In genomic region chr4:80131623-80132301, GRCm38 (mm10) we compare ENCODE assay signal across 17 mouse cellular contexts.
DNase-seq lines count a peak whose midpoint lies in the region; ATAC-seq and TF ChIP-seq lines count a peak whose summit lies in the region.
"Had no signal": no experiment of that assay in that cellular context is flagged by ENCODE, and none has a peak within 500 bp of the region (broad histone marks: within the 10 kb centered on the region; RNA-seq: fewer than 3 reads in every experiment).

No protein-coding gene starts in this region.

- no peaks in the 10 kb centered on the region for H3K36me3 ChIP-seq in midbrain, embryonic 11.5 days (ENCODE audit: control insufficient read depth, insufficient read depth, low read length)
- no peaks in the 10 kb centered on the region for H3K36me3 ChIP-seq in midbrain, embryonic 10.5 days
- H3K36me3 ChIP-seq in forebrain, postnatal 0 days (ENCODE audit: insufficient read depth), result no peaks in the 10 kb centered on the region
- H3K36me3 ChIP-seq in midbrain, embryonic 14.5 days (ENCODE audit: control insufficient read depth, insufficient read depth, low read length), result no peaks in the 10 kb centered on the region
- H3K36me3 ChIP-seq: embryonic facial prominence, embryonic 15.5 days; heart, embryonic 10.5 days; limb, embryonic 15.5 days; neural tube, embryonic 12.5 days had no signal

- no peak for DNase-seq in midbrain, embryonic 11.5 days (ENCODE audit: low spot score, missing footprints)
- DNase-seq in midbrain, embryonic 10.5 days (ENCODE audit: low spot score), result no peak
- peak; percentile 5 for DNase-seq in forebrain, postnatal 0 days
- DNase-seq in midbrain, embryonic 14.5 days, result peak; percentile 55
- no peak for DNase-seq in spleen, postnatal 10 days (ENCODE audit: low spot score in 2 of 2)
- DNase-seq in layer of hippocampus, adult 2 months (ENCODE audit: low spot score in 2 of 2), result no peak
- no peak for DNase-seq in layer of hippocampus, adult 11-12 months (ENCODE audit: low spot score)
- DNase-seq: cerebellum, postnatal 10 days; gastrocnemius, postnatal 36 days; kidney, adult 11 months had no signal

- H3K9me3 ChIP-seq in midbrain, embryonic 11.5 days (ENCODE audit: control insufficient read depth, low read length), result no peaks in the 10 kb centered on the region
- H3K9me3 ChIP-seq in midbrain, embryonic 10.5 days (replicated peaks), result no peaks in the 10 kb centered on the region
- no peaks in the 10 kb centered on the region for H3K9me3 ChIP-seq in forebrain, postnatal 0 days (ENCODE audit: low read length)
- no peaks in the 10 kb centered on the region for H3K9me3 ChIP-seq in midbrain, embryonic 14.5 days (ENCODE audit: control insufficient read depth, low read length)
- H3K9me3 ChIP-seq: embryonic facial prominence, embryonic 15.5 days; heart, embryonic 10.5 days; limb, embryonic 15.5 days; neural tube, embryonic 12.5 days had no signal

- 66% methylated on average over 9 of the region's 9 CpGs for WGBS in midbrain, embryonic 11.5 days
- 76% methylated on average over 9 of the region's 9 CpGs for WGBS in midbrain, embryonic 10.5 days
- 38% methylated on average over 9 of the region's 9 CpGs for WGBS in forebrain, postnatal 0 days
- WGBS in midbrain, embryonic 14.5 days, result 34% methylated on average over 9 of the region's 9 CpGs

- no peak for TF ChIP-seq CTCF in forebrain, postnatal 0 days (IDR thresholded peaks at IDR 0.05; ENCODE audit: low read depth)
- no peak for TF ChIP-seq CTCF in layer of hippocampus, adult 2 months (conservative IDR thresholded peaks at IDR 0.05)

- H3K27ac ChIP-seq in midbrain, embryonic 11.5 days (ENCODE audit: low read depth, low read length), result no peak overlapping the region
- no peak overlapping the region for H3K27ac ChIP-seq in midbrain, embryonic 10.5 days (replicated peaks)
- no peak overlapping the region for H3K27ac ChIP-seq in forebrain, postnatal 0 days (ENCODE audit: low read depth, low read length)
- H3K27ac ChIP-seq in midbrain, embryonic 14.5 days (replicated peaks; ENCODE audit: low read depth, low read length), result peak overlapping the region; percentile 49
- H3K27ac ChIP-seq in layer of hippocampus, adult 2 months, result no peak overlapping the region
- H3K27ac ChIP-seq: embryonic facial prominence, embryonic 15.5 days; heart, embryonic 10.5 days; kidney, postnatal 0 days; limb, embryonic 15.5 days; neural tube, embryonic 12.5 days; stomach, postnatal 0 days had no signal

- no peaks in the 10 kb centered on the region for H3K27me3 ChIP-seq in midbrain, embryonic 11.5 days (ENCODE audit: control insufficient read depth, insufficient read depth, low read length)
- no peaks in the 10 kb centered on the region for H3K27me3 ChIP-seq in midbrain, embryonic 10.5 days (ENCODE audit: low read depth, poor library complexity, severe bottlenecking)
- no peaks in the 10 kb centered on the region for H3K27me3 ChIP-seq in forebrain, postnatal 0 days (ENCODE audit: insufficient read depth, low read length)
- no peaks in the 10 kb centered on the region for H3K27me3 ChIP-seq in midbrain, embryonic 14.5 days (ENCODE audit: control insufficient read depth, insufficient read depth, low read length)
- H3K27me3 ChIP-seq: embryonic facial prominence, embryonic 15.5 days; limb, embryonic 15.5 days; neural tube, embryonic 12.5 days had no signal

- H3K4me2 ChIP-seq in midbrain, embryonic 11.5 days, result no peak overlapping the region
- H3K4me2 ChIP-seq in forebrain, postnatal 0 days (ENCODE audit: low read depth), result no peak overlapping the region
- peak overlapping the region; percentile 37 for H3K4me2 ChIP-seq in midbrain, embryonic 14.5 days (ENCODE audit: low read length)
- H3K4me2 ChIP-seq: embryonic facial prominence, embryonic 15.5 days; limb, embryonic 15.5 days; neural tube, embryonic 12.5 days had no signal

- H3K4me3 ChIP-seq in midbrain, embryonic 11.5 days (ENCODE audit: low read depth, low read length), result no peak overlapping the region
- H3K4me3 ChIP-seq in midbrain, embryonic 10.5 days, result no peak overlapping the region
- H3K4me3 ChIP-seq in forebrain, postnatal 0 days (ENCODE audit: low read depth, low read length), result no peak overlapping the region
- no peak overlapping the region for H3K4me3 ChIP-seq in midbrain, embryonic 14.5 days (replicated peaks; ENCODE audit: low read depth, low read length)
- no peak overlapping the region for H3K4me3 ChIP-seq in layer of hippocampus, adult 2 months
- H3K4me3 ChIP-seq: embryonic facial prominence, embryonic 15.5 days; heart, embryonic 10.5 days; limb, embryonic 15.5 days; neural tube, embryonic 12.5 days had no signal

- peaks cover 2% of the 10 kb centered on the region; the same call in 1 of the 2 replicates for H3K4me1 ChIP-seq in midbrain, embryonic 11.5 days (ENCODE audit: control insufficient read depth, insufficient read depth, low read length)
- H3K4me1 ChIP-seq in midbrain, embryonic 10.5 days, result 0 out of 2 replicates have a peak, but pooled peaks cover 3% of the 10 kb centered on the region
- H3K4me1 ChIP-seq in forebrain, postnatal 0 days (ENCODE audit: insufficient read depth), result no peaks in the 10 kb centered on the region
- no peaks in the 10 kb centered on the region for H3K4me1 ChIP-seq in midbrain, embryonic 14.5 days (ENCODE audit: control insufficient read depth, insufficient read depth, low read length)
- H3K4me1 ChIP-seq: embryonic facial prominence, embryonic 15.5 days; heart, embryonic 10.5 days; limb, embryonic 15.5 days; neural tube, embryonic 12.5 days had no signal

- ATAC-seq in midbrain, embryonic 11.5 days (ENCODE audit: low FRiP score), result peak; percentile 70; the same call in 1 of the 2 replicates
- ATAC-seq in forebrain, postnatal 0 days, result no peak
- no peak for ATAC-seq in midbrain, embryonic 14.5 days (ENCODE audit: low FRiP score, low TSS enrichment)
- ATAC-seq: lung, postnatal 0 days had no signal

- H3K9ac ChIP-seq in midbrain, embryonic 11.5 days (ENCODE audit: low read length), result no peak overlapping the region
- H3K9ac ChIP-seq in forebrain, postnatal 0 days, result no peak overlapping the region
- H3K9ac ChIP-seq in midbrain, embryonic 14.5 days (replicated peaks; ENCODE audit: low read length), result no peak overlapping the region; the same call in 1 of the 2 replicates
- H3K9ac ChIP-seq: embryonic facial prominence, embryonic 15.5 days; limb, embryonic 15.5 days; neural tube, embryonic 12.5 days had no signal

Comparison
In these comparisons a context has a peak if more than half of its experiments do, and no peak if none do; other contexts are left out.
1. DNase-seq: peak in forebrain, postnatal 0 days (single experiment) and midbrain, embryonic 14.5 days (single experiment); none in midbrain, embryonic 11.5 days (single experiment), midbrain, embryonic 10.5 days (single experiment), spleen, postnatal 10 days (0 of 2), layer of hippocampus, adult 2 months (0 of 2) and layer of hippocampus, adult 11-12 months (single experiment).